Mouse (Mus musculus) urinary bladder, postnatal 4 days (tissue): ENCODE measurements around the gene Procr.
"Not testable (repeated sequence)": the region's sequence is repeated elsewhere in the genome, so short reads cannot be mapped to it uniquely, and the experiment has no call there.

Source experiments
- DNase-seq, 2 experiments: peaks; one replicate each; pipeline ENCODE4 v3.0.0; 2021 to 2022; ENCODE audit warnings: low spot score in 2 of 2

Procr gene

GRCm38 (mm10) chr2:155751014-155751786 is at the start of gene Procr:
TSS of gene Procr (plus strand) at chr2:155751117.
- peak in 1 of 2 experiments; percentile 38 for DNase-seq

- no peak for DNase-seq
Observed at GRCm38 (mm10) chr2:155701399-155701919, 49.5 kb upstream of the Procr start.

- no peak for DNase-seq
Observed at GRCm38 (mm10) chr2:155703630-155704029, 47.3 kb upstream of the Procr start.

- peak in 1 of 2 experiments; percentile 37 for DNase-seq
Observed at GRCm38 (mm10) chr2:155707251-155707650, 43.7 kb upstream of the Procr start.

GRCm38 (mm10) chr2:155710557-155710956 is 40.4 kb upstream of the Procr start:
- no peak for DNase-seq

GRCm38 (mm10) chr2:155717082-155717990 is 33.6 kb upstream of the Procr start:
- no peak for DNase-seq

- no peak for DNase-seq
Observed at GRCm38 (mm10) chr2:155720585-155720984, 30.3 kb upstream of the Procr start.

- no peak for DNase-seq
Observed at GRCm38 (mm10) chr2:155724036-155724435, 26.9 kb upstream of the Procr start.

GRCm38 (mm10) chr2:155724526-155724925 is 26.4 kb upstream of the Procr start:
- no peak for DNase-seq

GRCm38 (mm10) chr2:155726302-155726701 is 24.6 kb upstream of the Procr start:
- no peak for DNase-seq

GRCm38 (mm10) chr2:155727764-155728395 is 23.0 kb upstream of the Procr start:
- no peak for DNase-seq

- no peak for DNase-seq
Observed at GRCm38 (mm10) chr2:155728742-155729141, 22.2 kb upstream of the Procr start.

GRCm38 (mm10) chr2:155729158-155729645 is 21.7 kb upstream of the Procr start, which contains the start of gene Edem2:
TSS of gene Edem2 (minus strand) at chr2:155729475.
- peak; percentile 83 to 90 for DNase-seq

GRCm38 (mm10) chr2:155735080-155735479 is 15.8 kb upstream of the Procr start:
- no peak for DNase-seq

- DNase-seq: not testable (repeated sequence)
Observed at GRCm38 (mm10) chr2:155735766-155736165, 15.2 kb upstream of the Procr start, which contains the start of gene Gm17581. TSS of gene Gm17581 (minus strand) at chr2:155735866.

GRCm38 (mm10) chr2:155736936-155737335 is 14.0 kb upstream of the Procr start:
- no peak for DNase-seq

- DNase-seq: no peak
Observed at GRCm38 (mm10) chr2:155737803-155738202, 13.1 kb upstream of the Procr start.

GRCm38 (mm10) chr2:155742211-155742610 is 8.7 kb upstream of the Procr start:
- no peak for DNase-seq

GRCm38 (mm10) chr2:155742931-155743337 is 8.0 kb upstream of the Procr start:
- no peak for DNase-seq

- DNase-seq: no peak
Observed at GRCm38 (mm10) chr2:155743351-155743750, 7.6 kb upstream of the Procr start.

GRCm38 (mm10) chr2:155745487-155745886 is 5.4 kb upstream of the Procr start:
- no peak for DNase-seq
